9 mouse cellular contexts compared by ENCODE assay signal in genomic region chr5:111701634-111702329, GRCm38 (mm10). TPM values are rescaled to one million over a fixed set of nuclear protein-coding genes. Genes with fewer than 3 reads are reported as not detected.
DNase-seq lines count a peak whose midpoint lies in the region; ATAC-seq and TF ChIP-seq lines count a peak whose summit lies in the region.
"Had no signal": no experiment of that assay in that cellular context is flagged by ENCODE, and none has a peak within 500 bp of the region (broad histone marks: within the 10 kb centered on the region; RNA-seq: fewer than 3 reads in every experiment).

No protein-coding gene starts in this region.

- H3K4me2 ChIP-seq in liver, postnatal 0 days (ENCODE audit: low read depth, low read length) = 0 out of 2 replicates have a peak overlapping the region, but pooled peaks have one; percentile 26

- no peaks in the 10 kb centered on the region for H3K9me3 ChIP-seq in liver, postnatal 0 days (ENCODE audit: low read length)

- TF ChIP-seq EP300 in liver, postnatal 0 days (IDR thresholded peaks at IDR 0.05; ENCODE audit: low read depth) = no peak

- H3K4me1 ChIP-seq in thymus, adult 2 months (replicated peaks; ENCODE audit: control insufficient read depth, insufficient read depth, low read length) = peaks cover 6% of the 10 kb centered on the region; the same call in 1 of the 2 replicates
- peaks cover 3% of the 10 kb centered on the region; the same call in 1 of the 2 replicates for H3K4me1 ChIP-seq in liver, postnatal 0 days (ENCODE audit: insufficient read depth)

- H3K4me3 ChIP-seq in gastrocnemius, adult 2 months = peak overlapping the region; percentile 49
- H3K4me3 ChIP-seq in thymus, adult 2 months (ENCODE audit: control insufficient read depth, insufficient read depth, low read length) = no peak overlapping the region
- H3K4me3 ChIP-seq in liver, postnatal 0 days (ENCODE audit: low read depth, low read length) = no peak overlapping the region

- peak overlapping the region; percentile 58 for H3K27ac ChIP-seq in gastrocnemius, adult 2 months
- H3K27ac ChIP-seq in thymus, adult 2 months (ENCODE audit: control insufficient read depth, insufficient read depth, low read length) = no peak overlapping the region
- H3K27ac ChIP-seq in liver, postnatal 0 days (ENCODE audit: low read depth) = no peak overlapping the region

- DNase-seq in gastrocnemius, adult 2 months = no peak
- no peak for DNase-seq in gastrocnemius, postnatal 36 days
- peak; percentile 34 for DNase-seq in thymus, postnatal 4 days
- no peak for DNase-seq in thymus, adult 2 months
- no peak for DNase-seq in liver, postnatal 0 days
- DNase-seq in layer of hippocampus, postnatal 36 days = no peak
- no peak for DNase-seq in right cerebral cortex, adult 18-20 months

- no peaks in the 10 kb centered on the region for H3K27me3 ChIP-seq in thymus, adult 2 months (ENCODE audit: control insufficient read depth, insufficient read depth, low read length)
- H3K27me3 ChIP-seq in liver, postnatal 0 days (ENCODE audit: insufficient read depth, low read length) = no peaks in the 10 kb centered on the region

- intact Hi-C loops in gastrocnemius, adult 2 months (cut with DNase I) = no loop called here
- intact Hi-C loops in gastrocnemius, postnatal 36 days (cut with DNase I) = no loop called here

- TF ChIP-seq CTCF in gastrocnemius, adult 2 months (IDR thresholded peaks at IDR 0.05) = no peak
- TF ChIP-seq CTCF in thymus, adult 2 months (IDR thresholded peaks at IDR 0.05; ENCODE audit: borderline replicate concordance, control insufficient read depth, extremely low read depth, insufficient read depth, low read length, poor library complexity) = no peak
- TF ChIP-seq CTCF in liver, postnatal 0 days (IDR thresholded peaks at IDR 0.05; ENCODE audit: low read depth) = no peak

- H3K36me3 ChIP-seq in thymus, adult 2 months (ENCODE audit: control insufficient read depth, insufficient read depth, low read length) = no peaks in the 10 kb centered on the region
- no peaks in the 10 kb centered on the region for H3K36me3 ChIP-seq in liver, postnatal 0 days (replicated peaks; ENCODE audit: insufficient read depth, low read length)

- no peak for TF ChIP-seq POLR2A in thymus, adult 2 months (IDR thresholded peaks at IDR 0.05; ENCODE audit: control insufficient read depth, extremely low read depth, insufficient read depth, low read length, poor library complexity)

- no peak overlapping the region for H3K9ac ChIP-seq in liver, postnatal 0 days (replicated peaks)

- ATAC-seq in liver, postnatal 0 days = no peak
- no peak for ATAC-seq in frontal cortex, adult (ENCODE audit: low TSS enrichment)

- WGBS in thymus, adult 2 months = 29% methylated on average over 30 of the region's 31 CpGs
- 9% methylated on average over 21 of the region's 31 CpGs for WGBS in liver, postnatal 0 days (ENCODE audit: insufficient replicate concordance)

RNA-seq across cellular contexts. Expression of gene Gm26897, which starts 31.9 kb away (rescaled TPM):
- total RNA-seq in gastrocnemius, adult 2 months (2021) = not detected
- total RNA-seq in gastrocnemius, postnatal 36 days (2021) = not detected
- not detected in 2 replicates for polyA plus RNA-seq in thymus, adult 2 months (2012; rRNA removed)
- not detected in 2 replicates for polyA plus RNA-seq in liver, postnatal 0 days (2015; fragmentation: Nextera tagmentation; extraction: Ambion mirVana)
- total RNA-seq in layer of hippocampus, postnatal 36 days (2021) = not detected
- total RNA-seq: left cerebral cortex, adult 8-10 months had no signal
